Mouse (Mus musculus) ES-E14 (cell line): Measurements from ENCODE around the gene Gm5565.
"Not testable (repeated sequence)": the region's sequence is repeated elsewhere in the genome, so short reads cannot be mapped to it uniquely, and the experiment has no call there.

ENCODE experiments used
- HCFC1 ChIP-seq: IDR thresholded peaks from 2 replicates; pipeline ENCODE4 v1.6.1; 2012; ENCODE audit warnings: low read length, inconsistent platforms, borderline replicate concordance; ENCODE audit not compliant: insufficient read depth
- MAFK ChIP-seq: IDR thresholded peaks from 2 replicates; pipeline ENCODE4 v1.6.1; 2014; ENCODE audit warnings: mild to moderate bottlenecking, low read depth, low read length, inconsistent platforms; ENCODE audit not compliant: insufficient read depth
- ZC3H11A ChIP-seq: IDR thresholded peaks from 2 replicates; pipeline ENCODE4 v1.6.1; 2012; ENCODE audit warnings: low read depth, mild to moderate bottlenecking, inconsistent platforms, low read length, borderline replicate concordance

- not testable (repeated sequence) for TF ChIP-seq ZC3H11A, HCFC1, MAFK
Measured at GRCm38 (mm10) chr5:146158326-146158725, 2.0 kb downstream of the Gm5565 start.
